Mouse (Mus musculus) spleen, embryonic (tissue): Measurements from ENCODE around the gene Rbm33.

Experiments
- CTCF ChIA-PET: fragments of 350-600 bp; sonication (Branson Sonifier 250); formaldehyde crosslinking; loops from one replicate; lab custom pipeline; 2022; lab: Charles Lee

The Rbm33 gene

GRCm38 (mm10) chr5:28323822-28324221 is 6.9 kb downstream of the Rbm33 start:
- CTCF ChIA-PET = interaction anchor here (2.5 kb wide), 1 partner anchor 30 kb away, joined by 8 read pairs; no protein-coding TSS in a partner anchor

GRCm38 (mm10) chr5:28324457-28324856 is 7.5 kb downstream of the Rbm33 start:
- CTCF ChIA-PET = interaction anchor here (2.5 kb wide), 1 partner anchor 31 kb away, joined by 8 read pairs; no protein-coding TSS in a partner anchor

- CTCF ChIA-PET = interaction anchor here (0.7 to 1.0 kb wide), 2 partner anchors 12 to 36 kb away, joined by 3 to 11 read pairs; no protein-coding TSS in a partner anchor
Observed at GRCm38 (mm10) chr5:28329024-28329806, 12.3 kb downstream of the Rbm33 start.

- CTCF ChIA-PET = no interaction called here
Observed at GRCm38 (mm10) chr5:28333731-28334130, 16.8 kb downstream of the Rbm33 start.

- CTCF ChIA-PET = no interaction called here
Observed at GRCm38 (mm10) chr5:28351857-28352513, 35.1 kb downstream of the Rbm33 start.

- CTCF ChIA-PET = no interaction called here
Observed at GRCm38 (mm10) chr5:28355614-28356013, 38.7 kb downstream of the Rbm33 start.

GRCm38 (mm10) chr5:28360745-28361144 is 43.8 kb downstream of the Rbm33 start:
- CTCF ChIA-PET = no interaction called here

GRCm38 (mm10) chr5:28368056-28368455 is 51.1 kb downstream of the Rbm33 start:
- CTCF ChIA-PET = no interaction called here

- CTCF ChIA-PET = no interaction called here
Observed at GRCm38 (mm10) chr5:28370836-28371235, 53.9 kb downstream of the Rbm33 start.

GRCm38 (mm10) chr5:28372172-28372664 is 55.3 kb downstream of the Rbm33 start:
- CTCF ChIA-PET = no interaction called here

GRCm38 (mm10) chr5:28373498-28374427 is 56.8 kb downstream of the Rbm33 start:
- CTCF ChIA-PET = interaction anchor here (0.6 kb wide), 1 partner anchor 26 kb away, joined by 3 read pairs; no protein-coding TSS in a partner anchor

- CTCF ChIA-PET = no interaction called here
Observed at GRCm38 (mm10) chr5:28377299-28377698, 60.4 kb downstream of the Rbm33 start.

- CTCF ChIA-PET = no interaction called here
Observed at GRCm38 (mm10) chr5:28382289-28382688, 65.4 kb downstream of the Rbm33 start.

GRCm38 (mm10) chr5:28386783-28387182 is 69.9 kb downstream of the Rbm33 start:
- CTCF ChIA-PET = no interaction called here

- CTCF ChIA-PET = no interaction called here
Observed at GRCm38 (mm10) chr5:28387531-28388179, 70.7 kb downstream of the Rbm33 start.

- CTCF ChIA-PET = no interaction called here
Observed at GRCm38 (mm10) chr5:28388184-28388583, 71.3 kb downstream of the Rbm33 start.

GRCm38 (mm10) chr5:28390189-28390588 is 73.3 kb downstream of the Rbm33 start:
- CTCF ChIA-PET = no interaction called here

- CTCF ChIA-PET = interaction anchor here (0.6 kb wide), 1 partner anchor 1330 kb away, joined by 9 read pairs; no protein-coding TSS in a partner anchor
Observed at GRCm38 (mm10) chr5:28397344-28397743, 80.4 kb downstream of the Rbm33 start.

- CTCF ChIA-PET = no interaction called here
Observed at GRCm38 (mm10) chr5:28398736-28399135, 81.8 kb downstream of the Rbm33 start.

GRCm38 (mm10) chr5:28399451-28400115 is 82.7 kb downstream of the Rbm33 start:
- CTCF ChIA-PET = interaction anchor here (0.7 kb wide), 1 partner anchor 26 kb away, joined by 3 read pairs; no protein-coding TSS in a partner anchor
